In the genomic region with DNA sequence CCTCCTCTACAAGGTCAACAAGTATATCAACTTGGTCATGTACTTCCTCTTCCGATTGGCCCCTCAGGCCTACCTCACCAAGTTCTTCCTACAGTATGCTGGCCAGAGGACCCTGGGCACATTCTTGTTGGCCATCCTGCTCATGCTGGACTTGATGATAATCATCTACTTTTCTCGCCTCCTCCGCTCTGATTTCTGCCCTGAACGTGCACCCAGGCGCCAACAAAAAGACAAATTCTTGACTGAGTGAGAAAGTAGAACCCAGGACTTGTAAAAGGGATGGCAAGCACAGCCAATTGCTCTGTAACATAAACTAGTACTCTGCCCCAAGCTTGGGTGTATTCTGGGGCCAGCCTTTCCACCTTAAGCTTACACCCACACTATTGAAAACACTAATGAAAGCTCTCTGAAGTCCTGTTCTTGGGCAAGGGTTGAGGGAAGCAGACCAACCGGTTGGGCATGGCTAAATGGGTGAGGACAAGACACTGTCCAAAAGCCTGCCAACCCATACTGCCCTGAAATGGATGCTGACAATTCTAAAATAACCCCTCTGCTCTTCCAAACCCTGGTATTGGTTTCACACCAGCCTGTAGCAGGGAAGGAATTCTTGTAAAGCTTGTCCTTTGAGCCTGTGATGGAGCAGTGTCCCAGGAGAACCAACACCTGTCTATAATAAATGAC, we compare ENCODE assay signal across 11 mouse cellular contexts. TPM values are rescaled to one million over a fixed set of nuclear protein-coding genes. Genes with fewer than 3 reads are reported as not detected.
DNase-seq lines count a peak whose midpoint lies in the region; ATAC-seq lines count a peak whose summit lies in the region.
"Had no signal": no experiment of that assay in that cellular context is flagged by ENCODE, and none has a peak within 500 bp of the region (broad histone marks: within the 10 kb centered on the region; RNA-seq: fewer than 3 reads in every experiment).

No protein-coding gene starts in this region.

- H3K36me3 ChIP-seq in heart, embryonic 10.5 days, result peaks cover 31% of the 10 kb centered on the region
- peaks cover 21% of the 10 kb centered on the region for H3K36me3 ChIP-seq in neural tube, embryonic 12.5 days
- H3K36me3 ChIP-seq in limb, embryonic 10.5 days, result peaks cover 39% of the 10 kb centered on the region

- no peaks in the 10 kb centered on the region for H3K9me3 ChIP-seq in heart, embryonic 10.5 days
- no peaks in the 10 kb centered on the region for H3K9me3 ChIP-seq in neural tube, embryonic 12.5 days
- no peaks in the 10 kb centered on the region for H3K9me3 ChIP-seq in limb, embryonic 10.5 days (replicated peaks)

- no peak overlapping the region for H3K27ac ChIP-seq in heart, embryonic 10.5 days
- H3K27ac ChIP-seq in neural tube, embryonic 12.5 days, result no peak overlapping the region
- H3K27ac ChIP-seq in limb, embryonic 10.5 days, result no peak overlapping the region

- intact Hi-C loops in heart, postnatal 25 days (cut with DNase I), result loop anchor here (10.0 kb wide), 1 partner anchor 355 kb away; no protein-coding TSS in a partner anchor
- intact Hi-C loops in left cerebral cortex, postnatal 4 days (cut with DNase I), result no loop called here

- H3K4me3 ChIP-seq in heart, embryonic 10.5 days, result peak overlapping the region; percentile 76
- H3K4me3 ChIP-seq in neural tube, embryonic 12.5 days, result no peak overlapping the region
- peak overlapping the region; percentile 61 for H3K4me3 ChIP-seq in limb, embryonic 10.5 days

- H3K4me1 ChIP-seq in heart, embryonic 10.5 days, result peaks cover 57% of the 10 kb centered on the region
- H3K4me1 ChIP-seq in neural tube, embryonic 12.5 days, result peaks cover 52% of the 10 kb centered on the region
- peaks cover 71% of the 10 kb centered on the region for H3K4me1 ChIP-seq in limb, embryonic 10.5 days

- no peaks in the 10 kb centered on the region for H3K27me3 ChIP-seq in heart, embryonic 10.5 days (ENCODE audit: insufficient read depth, poor library complexity, severe bottlenecking)
- H3K27me3 ChIP-seq in neural tube, embryonic 12.5 days (replicated peaks), result no peaks in the 10 kb centered on the region
- no peaks in the 10 kb centered on the region for H3K27me3 ChIP-seq in limb, embryonic 10.5 days (ENCODE audit: low read depth, poor library complexity, severe bottlenecking)

- H3K9ac ChIP-seq in neural tube, embryonic 12.5 days, result no peak overlapping the region

- no peak for DNase-seq in heart, embryonic 10.5 days (ENCODE audit: low spot score)
- no peak for DNase-seq in heart, postnatal 25 days (ENCODE audit: low spot score)
- no peak for DNase-seq in neural tube, embryonic 10.5 days (ENCODE audit: extremely low spot score, low spot score)
- DNase-seq in limb, embryonic 10.5 days (ENCODE audit: low spot score), result no peak
- DNase-seq in layer of hippocampus, adult 11-12 months (ENCODE audit: low spot score), result no peak
- no peak for DNase-seq in thymus, postnatal 36 days
- DNase-seq in left cerebral cortex, postnatal 4 days, result no peak
- DNase-seq: cerebellum, adult 2 months; gastrocnemius, postnatal 36 days; right cerebral cortex, postnatal 4 days had no signal

- WGBS in heart, embryonic 10.5 days, result 62% methylated on average over 6 of the region's 6 CpGs
- WGBS in neural tube, embryonic 12.5 days, result 80% methylated on average over 6 of the region's 6 CpGs
- 83% methylated on average over 6 of the region's 6 CpGs for WGBS in limb, embryonic 10.5 days

- peak overlapping the region; percentile 91 for H3K4me2 ChIP-seq in neural tube, embryonic 12.5 days (replicated peaks)

- no peak for ATAC-seq in neural tube, embryonic 12.5 days (ENCODE audit: low FRiP score, low read depth)

RNA-seq across cellular contexts. Expression of a gene that starts 3.2 kb away (rescaled TPM):
- polyA plus RNA-seq in heart, embryonic 10.5 days (2016; fragmentation: Nextera tagmentation; extraction: Ambion mirVana), result 863 and 999 TPM in 2 replicates
- total RNA-seq in heart, postnatal 25 days (2021), result 100 to 1,000 TPM; 776 to 853 TPM
- polyA plus RNA-seq in neural tube, embryonic 12.5 days (2016; fragmentation: Nextera tagmentation; extraction: Ambion mirVana), result 895 and 982 TPM in 2 replicates
- polyA plus RNA-seq in limb, embryonic 10.5 days (2016; fragmentation: Nextera tagmentation; extraction: Ambion mirVana), result 1,157 and 1,293 TPM in 2 replicates
- total RNA-seq in left cerebral cortex, postnatal 4 days (2021), result 1,000 to 10,000 TPM; 1,093 to 1,122 TPM

RNA-seq across cellular contexts. Expression of a gene that starts 3.7 kb away (rescaled TPM):
- polyA plus RNA-seq in heart, embryonic 10.5 days (2016; fragmentation: Nextera tagmentation; extraction: Ambion mirVana), result 16.9 and 18.7 TPM in 2 replicates
- total RNA-seq in heart, postnatal 25 days (2021), result 1 to 10 TPM; 5.5 to 7.2 TPM
- 8.2 and 10.5 TPM in 2 replicates for polyA plus RNA-seq in neural tube, embryonic 12.5 days (2016; fragmentation: Nextera tagmentation; extraction: Ambion mirVana)
- 10.0 and 13.1 TPM in 2 replicates for polyA plus RNA-seq in limb, embryonic 10.5 days (2016; fragmentation: Nextera tagmentation; extraction: Ambion mirVana)
- 10 to 100 TPM; 15.4 to 17.3 TPM for total RNA-seq in left cerebral cortex, postnatal 4 days (2021)

RNA-seq across cellular contexts. Expression of a gene that starts 3.7 kb away (rescaled TPM):
- 15.3 and 16.5 TPM in 2 replicates for polyA plus RNA-seq in heart, embryonic 10.5 days (2016; fragmentation: Nextera tagmentation; extraction: Ambion mirVana)
- total RNA-seq in heart, postnatal 25 days (2021), result 1 to 10 TPM; 2.5 to 2.6 TPM
- 10.2 and 11.1 TPM in 2 replicates for polyA plus RNA-seq in neural tube, embryonic 12.5 days (2016; fragmentation: Nextera tagmentation; extraction: Ambion mirVana)
- 17.3 and 19.9 TPM in 2 replicates for polyA plus RNA-seq in limb, embryonic 10.5 days (2016; fragmentation: Nextera tagmentation; extraction: Ambion mirVana)
- 1 to 10 TPM; 6.0 to 6.5 TPM for total RNA-seq in left cerebral cortex, postnatal 4 days (2021)

RNA-seq across cellular contexts. Expression of a gene that starts 8.0 kb away (rescaled TPM):
- 63.2 and 88.1 TPM in 2 replicates for polyA plus RNA-seq in heart, embryonic 10.5 days (2016; fragmentation: Nextera tagmentation; extraction: Ambion mirVana)
- 10 to 100 TPM; 11.2 to 12.2 TPM for total RNA-seq in heart, postnatal 25 days (2021)
- polyA plus RNA-seq in neural tube, embryonic 12.5 days (2016; fragmentation: Nextera tagmentation; extraction: Ambion mirVana), result 71.0 and 76.5 TPM in 2 replicates
- 139 and 141 TPM in 2 replicates for polyA plus RNA-seq in limb, embryonic 10.5 days (2016; fragmentation: Nextera tagmentation; extraction: Ambion mirVana)
- 10 to 100 TPM; 53.4 to 55.9 TPM for total RNA-seq in left cerebral cortex, postnatal 4 days (2021)

RNA-seq across cellular contexts. Expression of a gene that starts 13.0 kb away (rescaled TPM):
- 2.9 and 3.3 TPM in 2 replicates for polyA plus RNA-seq in heart, embryonic 10.5 days (2016; fragmentation: Nextera tagmentation; extraction: Ambion mirVana)
- total RNA-seq in heart, postnatal 25 days (2021), result 1 to 10 TPM in 1 of 2 experiments, under 1 TPM in 1; 0.31 to 1.1 TPM
- 2.5 and 2.9 TPM in 2 replicates for polyA plus RNA-seq in neural tube, embryonic 12.5 days (2016; fragmentation: Nextera tagmentation; extraction: Ambion mirVana)
- polyA plus RNA-seq in limb, embryonic 10.5 days (2016; fragmentation: Nextera tagmentation; extraction: Ambion mirVana), result 0.88 and 1.6 TPM in 2 replicates
- 1 to 10 TPM; 3.3 to 4.2 TPM for total RNA-seq in left cerebral cortex, postnatal 4 days (2021)
